Mouse (Mus musculus) liver, postnatal 0 days (tissue): Measurements from ENCODE around the gene Ctns. TPM values are rescaled to one million over a fixed set of nuclear protein-coding genes. Genes with fewer than 3 reads are reported as not detected.

Experiments used
- ATAC-seq: fragments of 200-750 bp; cut with Nextera tagmentation; 2 replicates; pipeline ENCODE4 v1.8.0; 2017; ENCODE audit warnings: mild to moderate bottlenecking, moderate library complexity
- DNase-seq: peaks from one replicate; pipeline ENCODE4 v3.0.0-alpha.2; 2016
- H3K27ac ChIP-seq: fragments of 300-500 bp; sonication (generic); 2 replicates; pipeline ENCODE4 v1.5.1; 2014; ENCODE audit warnings: antibody characterized with exemption, moderate library complexity, mild to moderate bottlenecking, low read depth
- H3K27me3 ChIP-seq: fragments of 300-500 bp; sonication (generic); 2 replicates; pipeline ENCODE4 v1.6.1; 2014; ENCODE audit warnings: low read length, control low read depth, mixed read lengths; ENCODE audit not compliant: insufficient read depth
- H3K36me3 ChIP-seq: fragments of 300-500 bp; sonication (generic); replicated peaks from 2 replicates; pipeline ENCODE4 v1.6.1; 2014; ENCODE audit warnings: mild to moderate bottlenecking, control low read depth, low read length, moderate library complexity, mixed read lengths; ENCODE audit not compliant: insufficient read depth
- H3K4me1 ChIP-seq: fragments of 300-500 bp; sonication (generic); 2 replicates; pipeline ENCODE4 v1.6.1; 2014; ENCODE audit warnings: antibody characterized with exemption, mild to moderate bottlenecking, control low read depth; ENCODE audit not compliant: insufficient read depth
- H3K4me2 ChIP-seq: fragments of 300-500 bp; sonication (generic); 2 replicates; pipeline ENCODE4 v1.6.1; 2014; ENCODE audit warnings: low read depth, mild to moderate bottlenecking, low read length, moderate library complexity, mixed read lengths
- H3K4me3 ChIP-seq: fragments of 300-500 bp; sonication (generic); 2 replicates; pipeline ENCODE4 v1.5.1; 2014; ENCODE audit warnings: low read depth, low read length
- H3K9ac ChIP-seq: fragments of 300-500 bp; sonication (generic); replicated peaks from 2 replicates; pipeline ENCODE4 v1.6.1; 2014; ENCODE audit warnings: mild to moderate bottlenecking, moderate library complexity
- H3K9me3 ChIP-seq: fragments of 300-500 bp; sonication (generic); 2 replicates; pipeline ENCODE4 v1.6.1; 2016; ENCODE audit warnings: mild to moderate bottlenecking, control low read depth, low read length, mixed read lengths
- CTCF ChIP-seq: sonication (generic); IDR thresholded peaks from 2 replicates; pipeline ENCODE4 v1.5.1; 2016; ENCODE audit warnings: antibody characterized with exemption, low read depth
- EP300 ChIP-seq: IDR thresholded peaks from 2 replicates; pipeline ENCODE4 v1.6.1; 2016; ENCODE audit warnings: antibody characterized with exemption, low read depth, mild to moderate bottlenecking
- WGBS: fragments of 180-500 bp; shearing (Covaris S2); extraction: QIAGEN DNeasy Blood & Tissue Kit; methylation state at CpG from one replicate; pipeline ENCODE4 v1.1.7; 2014; ENCODE audit not compliant: insufficient replicate concordance; 5-methylcytosine and 5-hydroxymethylcytosine counted together
- polyA plus RNA-seq: library from polyadenylated mRNA; unstranded; fragments of >200 nt; fragmentation: Nextera tagmentation; extraction: Ambion mirVana; gene quantifications from 2 replicates; pipeline ENCODE4 v1.2.1, GENCODE M21; 2015

Ctns gene
- polyA plus RNA-seq, 1 experiment from 2014 or later: 8.4 TPM

- Histone ChIP-seq H3K4me3 (peak within 1 kb of the TSS; percentile 43), H3K9ac (0 out of 2 replicates have a peak within 1 kb of the TSS, but pooled peaks have one; percentile 18), H3K4me2 (peak within 1 kb of the TSS; percentile 73), H3K4me1 (peaks cover 7% of the 10 kb centered on the region; the same call in 1 of the 2 replicates), H3K27ac (no peak within 1 kb of the TSS), H3K27me3 (peaks cover 21% of the 10 kb centered on the region), H3K36me3 (no peaks in the 10 kb centered on the region), H3K9me3 (no peaks in the 10 kb centered on the region)
- WGBS: 4% methylated on average over 45 of the region's 49 CpGs
- peak; percentile 72 for ATAC-seq
- TF ChIP-seq CTCF: no peak
- TF ChIP-seq EP300: no peak
- peak; percentile 49 for DNase-seq
These were observed 38.7 kb downstream of the Ctns start, which contains the start of gene P2rx5 for GRCm38 (mm10) chr11:73159957-73160810. Gene P2rx5 (plus strand): TSS chr11:73160421.

DNA sequence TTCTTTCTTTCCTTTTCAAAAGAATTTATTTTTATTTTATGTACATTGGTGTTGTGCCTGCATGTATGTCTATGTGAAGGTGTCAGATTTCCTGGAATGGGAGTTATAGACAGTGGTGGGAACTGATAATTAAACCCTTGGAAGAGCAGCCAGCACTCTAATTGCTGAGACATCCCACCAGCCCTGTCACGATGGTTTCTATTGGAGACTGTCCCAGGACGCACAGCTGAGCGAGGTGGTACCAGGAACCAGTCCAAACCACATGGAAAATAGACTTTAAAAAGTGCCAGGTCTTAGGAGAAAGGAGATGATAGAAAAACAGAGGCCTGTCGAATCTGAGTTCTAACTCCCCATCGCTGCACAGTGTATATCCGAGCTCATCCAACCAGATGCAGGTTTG is 43.8 kb downstream of the Ctns start:
- Histone ChIP-seq H3K4me3 (no peak overlapping the region), H3K4me1 (no peaks in the 10 kb centered on the region), H3K27me3 (peaks cover 9% of the 10 kb centered on the region), H3K9ac (no peak overlapping the region), H3K36me3 (no peaks in the 10 kb centered on the region), H3K27ac (no peak overlapping the region), H3K9me3 (no peaks in the 10 kb centered on the region), H3K4me2 (no peak overlapping the region)
- DNase-seq: no peak
- no peak for ATAC-seq
- WGBS: 71% methylated on average over 6 of the region's 6 CpGs
- TF ChIP-seq CTCF (no peak), EP300 (no peak)

DNA sequence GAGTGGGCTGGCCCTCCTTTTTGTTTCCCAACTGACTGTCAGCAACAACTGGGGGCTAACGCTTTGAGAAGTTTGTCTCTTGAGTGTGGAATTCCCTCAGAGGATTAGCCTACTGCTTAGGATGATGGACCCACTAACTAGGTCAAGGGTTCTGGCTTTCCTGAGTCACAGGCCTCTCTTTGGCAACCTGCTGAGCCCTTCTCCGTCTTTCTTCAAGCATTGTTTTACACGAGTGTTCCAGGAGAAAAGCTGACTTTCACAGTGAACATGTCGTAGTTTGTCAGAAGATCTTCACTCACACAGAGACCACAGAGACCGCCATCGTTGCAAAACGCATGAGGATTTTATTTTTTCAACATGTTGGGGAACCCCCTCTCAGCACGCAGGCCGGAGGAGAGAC is 50.6 kb downstream of the Ctns start:
- ATAC-seq (no peak), DNase-seq (no peak)
- Histone ChIP-seq H3K27me3 (no peaks in the 10 kb centered on the region), H3K36me3 (no peaks in the 10 kb centered on the region), H3K4me2 (no peak overlapping the region), H3K4me3 (no peak overlapping the region), H3K9ac (no peak overlapping the region), H3K9me3 (no peaks in the 10 kb centered on the region), H3K4me1 (no peaks in the 10 kb centered on the region), H3K27ac (no peak overlapping the region)
- no peak for TF ChIP-seq EP300
- no peak for TF ChIP-seq CTCF
- 80% methylated on average over 9 of the region's 9 CpGs for WGBS

GRCm38 (mm10) chr11:73146975-73147365 is 51.9 kb downstream of the Ctns start:
- Histone ChIP-seq H3K4me2 (no peak overlapping the region), H3K27me3 (no peaks in the 10 kb centered on the region), H3K36me3 (no peaks in the 10 kb centered on the region), H3K9me3 (no peaks in the 10 kb centered on the region), H3K4me1 (no peaks in the 10 kb centered on the region), H3K4me3 (no peak overlapping the region), H3K27ac (no peak overlapping the region), H3K9ac (no peak overlapping the region)
- no peak for ATAC-seq
- no peak for TF ChIP-seq CTCF
- TF ChIP-seq EP300: no peak
- DNase-seq: no peak
- WGBS: 55% methylated on average over 7 of the region's 7 CpGs

GRCm38 (mm10) chr11:73146026-73146974 is 52.5 kb downstream of the Ctns start:
- Histone ChIP-seq H3K27me3 (no peaks in the 10 kb centered on the region), H3K4me1 (no peaks in the 10 kb centered on the region), H3K4me3 (no peak overlapping the region), H3K27ac (no peak overlapping the region), H3K36me3 (no peaks in the 10 kb centered on the region), H3K9me3 (no peaks in the 10 kb centered on the region), H3K9ac (no peak overlapping the region), H3K4me2 (no peak overlapping the region)
- no peak for DNase-seq
- 70% methylated on average over 11 of the region's 11 CpGs for WGBS
- TF ChIP-seq CTCF (no peak), EP300 (no peak)
- ATAC-seq: no peak

GRCm38 (mm10) chr11:73144261-73144681 is 54.6 kb downstream of the Ctns start:
- H3K36me3 ChIP-seq: no peaks in the 10 kb centered on the region
- DNase-seq: no peak
- no peak for TF ChIP-seq CTCF
- TF ChIP-seq EP300: no peak
- no peak overlapping the region for H3K9ac ChIP-seq
- H3K4me2 ChIP-seq: no peak overlapping the region
- no peaks in the 10 kb centered on the region for H3K9me3 ChIP-seq
- no peaks in the 10 kb centered on the region for H3K4me1 ChIP-seq
- H3K4me3 ChIP-seq: no peak overlapping the region
- no peaks in the 10 kb centered on the region for H3K27me3 ChIP-seq
- no peak overlapping the region for H3K27ac ChIP-seq
- ATAC-seq: no peak
- WGBS: 67% methylated on average over 1 of the region's 1 CpGs
